Mouse (Mus musculus): ENCODE results near the gene Lrsam1. TPM values are rescaled to one million over a fixed set of nuclear protein-coding genes. Genes with fewer than 3 reads are reported as not detected.

Gene Lrsam1
- polyA plus RNA-seq, 1 experiment, result 32.8 TPM

DNA sequence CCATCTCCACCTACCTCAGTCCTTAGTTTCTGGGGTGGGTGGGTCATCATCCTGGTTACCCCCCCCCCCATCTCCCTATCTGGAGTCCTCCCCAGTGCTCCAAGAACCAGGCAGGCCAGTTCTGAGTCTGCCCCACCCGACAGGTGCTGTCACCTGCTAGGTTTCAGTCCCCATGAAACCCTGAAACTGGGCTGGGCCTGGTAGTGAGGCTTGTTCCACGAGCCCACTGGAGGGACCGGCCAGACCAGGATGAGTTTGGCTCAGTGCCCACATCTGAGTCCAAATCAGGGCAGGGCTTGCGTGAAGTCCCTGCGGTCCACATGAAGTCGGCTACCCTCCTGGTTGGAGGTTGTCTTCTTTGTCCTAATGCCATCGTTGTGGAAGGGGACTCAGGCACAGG lies 62.4 kb downstream of the Lrsam1 start:
- Histone ChIP-seq H3K27ac (ENCODE audit: insufficient read depth, low read length) (no peak overlapping the region), H3K27me3 (ENCODE audit: control insufficient read depth, insufficient read depth, low read length) (no peaks in the 10 kb centered on the region), H3K4me1 (ENCODE audit: control insufficient read depth, insufficient read depth, low read length) (peaks cover 22% of the 10 kb centered on the region), H3K4me3 (replicated peaks; ENCODE audit: insufficient read depth, low read depth, low read length) (no peak overlapping the region)
- no peak for TF ChIP-seq CTCF (IDR thresholded peaks at IDR 0.05; ENCODE audit: borderline replicate concordance, insufficient read depth, low read depth, low read length)
- TF ChIP-seq POLR2A (IDR thresholded peaks at IDR 0.05; ENCODE audit: borderline replicate concordance, insufficient read depth, low read length), result no peak
- WGBS, result 25% methylated on average over 7 of the region's 7 CpGs
- DNase-seq, result no peak

GRCm38 (mm10) chr2:32896507-32897147 lies 64.8 kb downstream of the Lrsam1 start:
- TF ChIP-seq POLR2A (IDR thresholded peaks at IDR 0.05; ENCODE audit: borderline replicate concordance, insufficient read depth, low read length), result no peak
- TF ChIP-seq CTCF (IDR thresholded peaks at IDR 0.05; ENCODE audit: borderline replicate concordance, insufficient read depth, low read depth, low read length), result no peak
- Histone ChIP-seq H3K4me1 (ENCODE audit: control insufficient read depth, insufficient read depth, low read length) (peaks cover 22% of the 10 kb centered on the region), H3K27me3 (ENCODE audit: control insufficient read depth, insufficient read depth, low read length) (no peaks in the 10 kb centered on the region), H3K27ac (ENCODE audit: insufficient read depth, low read length) (no peak overlapping the region), H3K4me3 (replicated peaks; ENCODE audit: insufficient read depth, low read depth, low read length) (no peak overlapping the region)
- 44% methylated on average over 10 of the region's 10 CpGs for WGBS
- DNase-seq, result peak in 1 of 2 experiments; percentile 25

GRCm38 (mm10) chr2:32895606-32896106 lies 65.8 kb downstream of the Lrsam1 start:
- no peaks in the 10 kb centered on the region for H3K27me3 ChIP-seq (ENCODE audit: control insufficient read depth, insufficient read depth, low read length)
- peak overlapping the region; percentile 46 for H3K27ac ChIP-seq (ENCODE audit: insufficient read depth, low read length)
- WGBS, result 53% methylated on average over 8 of the region's 8 CpGs
- peaks cover 22% of the 10 kb centered on the region for H3K4me1 ChIP-seq (ENCODE audit: control insufficient read depth, insufficient read depth, low read length)
- no peak overlapping the region for H3K4me3 ChIP-seq (replicated peaks; ENCODE audit: insufficient read depth, low read depth, low read length)
- DNase-seq, result peak in 1 of 2 experiments; percentile 37
- no peak for TF ChIP-seq POLR2A (IDR thresholded peaks at IDR 0.05; ENCODE audit: borderline replicate concordance, insufficient read depth, low read length)
- TF ChIP-seq CTCF (IDR thresholded peaks at IDR 0.05; ENCODE audit: borderline replicate concordance, insufficient read depth, low read depth, low read length), result no peak

DNA sequence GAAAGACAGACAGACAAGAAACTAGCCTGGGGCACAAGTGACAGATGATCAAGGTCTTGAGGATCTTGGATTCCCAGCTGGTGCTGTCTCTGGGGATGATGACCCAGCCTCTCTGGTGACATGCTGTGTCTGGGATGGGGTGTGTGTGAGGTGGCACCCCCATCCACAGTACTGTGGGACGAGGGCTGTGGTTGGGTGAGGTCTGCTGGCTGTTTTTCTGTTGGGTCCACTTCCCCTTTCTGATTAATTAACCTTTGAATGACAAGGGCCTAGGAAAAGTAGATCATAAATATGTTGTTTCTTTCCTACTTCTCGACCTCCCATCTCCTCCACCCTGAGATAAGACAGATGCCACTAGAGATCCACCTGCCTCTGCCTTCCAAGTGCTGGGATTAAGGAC lies 67.3 kb downstream of the Lrsam1 start:
- no peak for DNase-seq
- TF ChIP-seq CTCF (IDR thresholded peaks at IDR 0.05; ENCODE audit: borderline replicate concordance, insufficient read depth, low read depth, low read length) (no peak), POLR2A (IDR thresholded peaks at IDR 0.05; ENCODE audit: borderline replicate concordance, insufficient read depth, low read length) (no peak)

DNA sequence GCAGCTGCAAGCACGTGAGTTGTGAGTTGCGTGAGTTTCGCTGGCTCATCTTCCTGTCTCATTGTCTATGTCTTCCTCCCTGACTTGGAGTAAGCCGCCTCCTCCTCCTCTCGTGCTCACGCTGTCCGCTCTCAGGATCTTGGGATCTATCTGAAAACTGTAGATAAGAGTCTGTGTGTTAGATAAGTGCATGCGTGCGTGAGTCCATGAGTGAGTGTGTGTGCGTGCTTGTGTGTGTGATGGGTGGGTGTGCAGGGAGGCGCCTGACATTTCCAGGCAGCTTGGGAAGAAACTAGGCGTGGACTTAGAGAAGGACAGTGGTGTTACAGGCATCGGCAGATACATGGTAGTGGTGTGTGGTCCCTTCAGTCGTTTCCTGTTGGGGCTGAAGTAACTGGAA lies 68.9 kb downstream of the Lrsam1 start:
- TF ChIP-seq POLR2A (IDR thresholded peaks at IDR 0.05; ENCODE audit: borderline replicate concordance, insufficient read depth, low read length), result no peak
- TF ChIP-seq CTCF (IDR thresholded peaks at IDR 0.05; ENCODE audit: borderline replicate concordance, insufficient read depth, low read depth, low read length), result no peak
- Histone ChIP-seq H3K4me1 (ENCODE audit: control insufficient read depth, insufficient read depth, low read length) (peaks cover 17% of the 10 kb centered on the region; the same call in 1 of the 2 replicates), H3K27me3 (ENCODE audit: control insufficient read depth, insufficient read depth, low read length) (no peaks in the 10 kb centered on the region), H3K4me3 (replicated peaks; ENCODE audit: insufficient read depth, low read depth, low read length) (no peak overlapping the region), H3K27ac (ENCODE audit: insufficient read depth, low read length) (no peak overlapping the region)
- WGBS, result 86% methylated on average over 14 of the region's 14 CpGs
- DNase-seq, result no peak

More for the DNA sequence above, 67.3 kb downstream of the Lrsam1 start:
- H3K4me3 ChIP-seq (replicated peaks; ENCODE audit: insufficient read depth, low read depth, low read length), result no peak overlapping the region
- no peak overlapping the region for H3K27ac ChIP-seq (ENCODE audit: insufficient read depth, low read length)
- H3K4me1 ChIP-seq (ENCODE audit: control insufficient read depth, insufficient read depth, low read length), result peaks cover 19% of the 10 kb centered on the region
- 78% methylated on average over 2 of the region's 2 CpGs for WGBS
- no peaks in the 10 kb centered on the region for H3K27me3 ChIP-seq (ENCODE audit: control insufficient read depth, insufficient read depth, low read length)

DNA sequence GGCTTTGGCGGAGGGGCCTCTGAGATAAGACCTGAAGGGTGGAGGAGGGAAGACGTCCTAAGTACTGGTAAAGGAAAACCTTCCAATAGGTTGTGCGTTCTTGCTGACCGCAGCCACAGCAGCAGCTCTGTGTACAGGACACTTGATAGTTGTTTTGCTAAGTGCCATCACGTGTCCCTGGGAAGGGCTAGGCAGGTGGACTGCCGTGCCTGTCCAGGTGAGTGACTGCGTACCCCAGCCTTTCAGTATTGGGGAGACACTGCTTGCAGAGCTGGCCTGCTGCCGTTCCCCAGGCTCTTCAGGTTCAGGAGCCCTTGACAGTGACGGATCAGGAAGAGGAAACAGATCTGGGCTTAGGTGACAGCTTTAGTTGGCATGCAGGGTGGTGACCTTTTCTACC lies 70.1 kb downstream of the Lrsam1 start:
- Histone ChIP-seq H3K27ac (ENCODE audit: insufficient read depth, low read length) (no peak overlapping the region), H3K27me3 (ENCODE audit: control insufficient read depth, insufficient read depth, low read length) (no peaks in the 10 kb centered on the region), H3K4me3 (replicated peaks; ENCODE audit: insufficient read depth, low read depth, low read length) (no peak overlapping the region), H3K4me1 (ENCODE audit: control insufficient read depth, insufficient read depth, low read length) (peaks cover 7% of the 10 kb centered on the region; the same call in 1 of the 2 replicates)
- 89% methylated on average over 9 of the region's 9 CpGs for WGBS
- DNase-seq, result no peak
- TF ChIP-seq POLR2A (IDR thresholded peaks at IDR 0.05; ENCODE audit: borderline replicate concordance, insufficient read depth, low read length), result no peak
- TF ChIP-seq CTCF (IDR thresholded peaks at IDR 0.05; ENCODE audit: borderline replicate concordance, insufficient read depth, low read depth, low read length), result no peak

DNA sequence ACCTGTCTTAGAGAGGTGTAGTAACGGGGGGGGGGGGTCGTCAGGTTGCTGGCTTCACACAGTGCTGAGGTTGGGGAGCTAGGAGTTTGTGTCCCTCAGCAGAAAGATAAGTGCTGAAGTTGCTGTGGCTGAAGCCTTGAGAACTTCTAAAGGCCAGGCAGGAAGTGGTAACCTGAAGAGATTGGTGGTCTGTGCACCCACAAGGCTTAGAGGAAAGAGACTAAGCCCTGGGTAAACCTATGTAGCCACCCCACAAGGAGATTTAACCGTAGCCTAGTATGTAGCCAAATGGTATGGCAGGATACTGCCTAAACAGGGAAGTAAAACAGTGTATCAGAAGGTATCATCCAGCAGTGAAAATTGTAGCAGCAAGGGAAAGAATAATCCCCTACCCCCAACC lies 71.1 kb downstream of the Lrsam1 start:
- no peak for DNase-seq
- WGBS, result 74% methylated on average over 3 of the region's 3 CpGs
- no peaks in the 10 kb centered on the region for H3K4me1 ChIP-seq (ENCODE audit: control insufficient read depth, insufficient read depth, low read length)
- no peak overlapping the region for H3K27ac ChIP-seq (ENCODE audit: insufficient read depth, low read length)
- no peak overlapping the region for H3K4me3 ChIP-seq (replicated peaks; ENCODE audit: insufficient read depth, low read depth, low read length)
- H3K27me3 ChIP-seq (ENCODE audit: control insufficient read depth, insufficient read depth, low read length), result no peaks in the 10 kb centered on the region
- no peak for TF ChIP-seq CTCF (IDR thresholded peaks at IDR 0.05; ENCODE audit: borderline replicate concordance, insufficient read depth, low read depth, low read length)
- no peak for TF ChIP-seq POLR2A (IDR thresholded peaks at IDR 0.05; ENCODE audit: borderline replicate concordance, insufficient read depth, low read length)

DNA sequence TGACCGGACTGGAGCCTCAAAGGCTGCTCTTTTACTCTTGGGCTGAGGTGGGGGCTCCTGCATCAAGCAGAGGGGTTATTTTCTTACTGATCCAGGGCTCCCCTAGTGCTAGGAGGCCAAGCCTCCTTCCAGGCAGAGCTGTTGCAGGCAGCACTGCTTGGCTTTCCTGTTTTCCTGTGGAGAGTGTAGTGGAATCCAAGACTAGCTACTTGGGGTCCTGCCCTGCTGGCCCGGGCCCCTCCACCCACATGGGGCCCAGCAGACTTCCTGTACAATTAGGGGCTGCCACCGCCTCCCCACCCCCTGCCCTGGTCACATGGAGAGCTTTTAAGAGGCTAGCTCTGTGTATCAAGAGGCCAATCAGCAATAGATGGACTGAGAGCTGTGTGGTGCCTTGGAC lies 72.9 kb downstream of the Lrsam1 start:
- no peak for DNase-seq
- no peak for TF ChIP-seq POLR2A (IDR thresholded peaks at IDR 0.05; ENCODE audit: borderline replicate concordance, insufficient read depth, low read length)
- no peak for TF ChIP-seq CTCF (IDR thresholded peaks at IDR 0.05; ENCODE audit: borderline replicate concordance, insufficient read depth, low read depth, low read length)
- Histone ChIP-seq H3K4me3 (replicated peaks; ENCODE audit: insufficient read depth, low read depth, low read length) (no peak overlapping the region), H3K27ac (ENCODE audit: insufficient read depth, low read length) (no peak overlapping the region), H3K4me1 (ENCODE audit: control insufficient read depth, insufficient read depth, low read length) (peaks cover 3% of the 10 kb centered on the region; the same call in 1 of the 2 replicates), H3K27me3 (ENCODE audit: control insufficient read depth, insufficient read depth, low read length) (no peaks in the 10 kb centered on the region)
- 61% methylated on average over 3 of the region's 3 CpGs for WGBS

All from cerebellum, adult 2 months (tissue).